Mouse (Mus musculus) stomach, postnatal 0 days (tissue): ENCODE data around the gene Sema3g.

ENCODE experiments used
- CTCF ChIP-seq: IDR thresholded peaks from 2 replicates; pipeline ENCODE4 v1.5.1; 2016; ENCODE audit warnings: antibody characterized with exemption, low read depth, mild to moderate bottlenecking, moderate library complexity
- EP300 ChIP-seq: optimal IDR thresholded peaks from 2 replicates; pipeline ENCODE3; 2016; ENCODE audit warnings: antibody characterized with exemption

GRCm38 (mm10) chr14:31204844-31205243 is 12.8 kb upstream of the Sema3g start:
- TF ChIP-seq CTCF (no peak), EP300 (no peak)
